Mouse (Mus musculus) left cerebral cortex, adult 11 months (tissue): ENCODE data around the gene Scel.
A peak's percentile ranks its signal among the peaks of the same experiment; 100 is the strongest.

ENCODE experiments used
- DNase-seq: peaks from one replicate; pipeline ENCODE4 v3.0.0; 2022; ENCODE audit warnings: low spot score

The Scel gene

GRCm38 (mm10) chr14:103513473-103513811 lies 300 bp downstream of the Scel start:
- no peak for DNase-seq

GRCm38 (mm10) chr14:103515419-103515818 lies 2.3 kb downstream of the Scel start:
- no peak for DNase-seq

- DNase-seq = no peak
Observed at GRCm38 (mm10) chr14:103526286-103526685, 13.1 kb downstream of the Scel start.

GRCm38 (mm10) chr14:103529733-103530367 lies 16.7 kb downstream of the Scel start:
- no peak for DNase-seq

- DNase-seq = no peak
Observed at GRCm38 (mm10) chr14:103531722-103532341, 18.7 kb downstream of the Scel start.

- no peak for DNase-seq
Observed at GRCm38 (mm10) chr14:103535511-103536024, 22.4 kb downstream of the Scel start.

- DNase-seq = no peak
Observed at GRCm38 (mm10) chr14:103536334-103536733, 23.2 kb downstream of the Scel start.

GRCm38 (mm10) chr14:103537355-103538056 lies 24.4 kb downstream of the Scel start:
- no peak for DNase-seq

- DNase-seq = no peak
Observed at GRCm38 (mm10) chr14:103539796-103540195, 26.7 kb downstream of the Scel start.

GRCm38 (mm10) chr14:103541679-103542078 lies 28.5 kb downstream of the Scel start:
- no peak for DNase-seq

GRCm38 (mm10) chr14:103543304-103544079 lies 30.4 kb downstream of the Scel start:
- DNase-seq = no peak

- DNase-seq = no peak
Observed at GRCm38 (mm10) chr14:103545734-103546133, 32.6 kb downstream of the Scel start.

- no peak for DNase-seq
Observed at GRCm38 (mm10) chr14:103546246-103546645, 33.1 kb downstream of the Scel start.

- no peak for DNase-seq
Observed at GRCm38 (mm10) chr14:103548220-103548619, 35.1 kb downstream of the Scel start.

GRCm38 (mm10) chr14:103550480-103550879 lies 37.3 kb downstream of the Scel start:
- peak; percentile 75 for DNase-seq

GRCm38 (mm10) chr14:103550921-103551320 lies 37.8 kb downstream of the Scel start:
- no peak for DNase-seq

GRCm38 (mm10) chr14:103551921-103552320 lies 38.8 kb downstream of the Scel start:
- DNase-seq = no peak

- peak; percentile 34 for DNase-seq
Observed at GRCm38 (mm10) chr14:103552379-103552778, 39.2 kb downstream of the Scel start.

GRCm38 (mm10) chr14:103556609-103557008 lies 43.5 kb downstream of the Scel start:
- no peak for DNase-seq

- DNase-seq = no peak
Observed at GRCm38 (mm10) chr14:103561383-103562096, 48.4 kb downstream of the Scel start.

GRCm38 (mm10) chr14:103567957-103568356 lies 54.8 kb downstream of the Scel start:
- no peak for DNase-seq

- no peak for DNase-seq
Observed at GRCm38 (mm10) chr14:103568433-103568832, 55.3 kb downstream of the Scel start.
